Mouse (Mus musculus) thymus, postnatal 4 days (tissue): ENCODE results near the gene Uggt2.

Experiments used
- DNase-seq: peaks from one replicate; pipeline ENCODE4 v3.0.0; 2021

Gene Uggt2

DNA sequence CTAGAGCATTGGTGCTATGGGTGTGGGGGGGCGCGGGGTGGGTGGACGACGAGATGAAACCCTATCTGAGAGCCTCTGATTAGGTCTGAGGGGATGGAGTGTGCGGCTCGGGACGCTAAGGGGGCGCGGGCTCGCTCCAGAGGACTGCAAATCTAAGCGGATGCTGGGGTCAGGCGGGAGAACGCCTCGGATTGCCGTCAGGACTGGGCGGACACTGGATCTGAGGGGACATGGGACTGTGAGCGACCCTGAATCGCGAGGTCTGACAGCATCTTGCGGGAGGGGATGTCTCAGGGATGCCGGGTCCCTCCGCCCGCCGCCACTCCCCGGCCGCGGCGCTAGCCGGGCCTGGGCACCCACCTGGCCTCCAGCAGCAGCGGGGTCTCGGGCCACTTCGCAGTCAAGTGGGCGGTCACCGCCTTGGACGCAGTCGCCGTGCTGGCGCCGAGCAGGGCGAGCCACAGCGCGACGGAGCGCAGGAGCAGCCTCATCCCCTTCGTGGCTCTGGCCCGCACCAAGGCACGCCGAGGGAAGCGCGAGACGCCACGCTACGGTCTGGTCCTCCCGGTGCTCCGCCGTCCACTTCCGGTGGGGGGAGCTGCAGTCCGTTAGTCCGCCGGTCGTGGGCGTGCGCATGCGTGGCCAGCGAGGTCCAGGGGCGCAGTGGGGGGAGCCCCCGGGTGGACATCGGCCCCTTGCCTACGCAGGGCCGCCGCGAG is at the start of gene Uggt2:
TSS of gene Uggt2 (minus strand) at position 580 of the 719 bp plus-strand sequence.
- DNase-seq = peak; percentile 24

DNA sequence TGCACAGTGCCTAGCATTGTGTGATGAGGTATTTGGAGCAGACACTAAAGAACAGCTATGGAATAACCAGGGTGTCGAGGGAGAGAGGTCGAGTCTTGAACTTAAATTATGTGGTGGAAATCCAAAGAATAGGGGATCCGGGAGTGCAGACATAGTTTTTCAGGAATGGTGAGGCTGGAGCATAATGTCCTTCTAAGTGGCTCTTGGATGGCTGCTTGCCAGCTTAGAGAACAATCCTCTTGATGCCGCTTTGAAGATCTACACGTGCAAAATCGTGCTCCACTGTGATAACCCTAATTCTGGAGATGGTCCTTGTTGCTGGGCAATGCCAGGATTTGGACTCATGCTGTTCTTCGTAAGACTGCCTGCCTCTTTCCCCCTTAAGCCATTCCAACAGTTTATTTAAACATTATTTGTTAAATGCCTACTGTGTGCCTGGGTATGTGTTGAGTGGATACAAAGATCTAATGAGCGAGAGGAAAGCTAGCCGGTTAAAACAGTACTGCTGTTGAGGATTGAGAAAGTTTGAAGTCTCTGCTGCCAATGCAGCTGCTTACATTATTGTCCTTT is 40.2 kb upstream of the Uggt2 start:
- DNase-seq = no peak

DNA sequence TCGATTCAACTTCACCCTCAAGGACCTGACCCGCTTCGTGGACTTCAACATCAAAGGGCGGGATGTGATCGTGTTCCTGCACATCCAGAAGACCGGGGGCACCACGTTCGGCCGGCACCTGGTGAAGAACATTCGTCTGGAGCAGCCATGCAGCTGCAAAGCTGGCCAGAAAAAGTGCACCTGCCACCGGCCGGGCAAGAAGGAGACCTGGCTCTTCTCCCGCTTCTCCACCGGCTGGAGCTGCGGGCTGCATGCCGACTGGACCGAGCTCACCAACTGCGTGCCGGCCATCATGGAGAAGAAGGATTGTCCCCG is 39.5 kb upstream of the Uggt2 start:
- DNase-seq = no peak

DNA sequence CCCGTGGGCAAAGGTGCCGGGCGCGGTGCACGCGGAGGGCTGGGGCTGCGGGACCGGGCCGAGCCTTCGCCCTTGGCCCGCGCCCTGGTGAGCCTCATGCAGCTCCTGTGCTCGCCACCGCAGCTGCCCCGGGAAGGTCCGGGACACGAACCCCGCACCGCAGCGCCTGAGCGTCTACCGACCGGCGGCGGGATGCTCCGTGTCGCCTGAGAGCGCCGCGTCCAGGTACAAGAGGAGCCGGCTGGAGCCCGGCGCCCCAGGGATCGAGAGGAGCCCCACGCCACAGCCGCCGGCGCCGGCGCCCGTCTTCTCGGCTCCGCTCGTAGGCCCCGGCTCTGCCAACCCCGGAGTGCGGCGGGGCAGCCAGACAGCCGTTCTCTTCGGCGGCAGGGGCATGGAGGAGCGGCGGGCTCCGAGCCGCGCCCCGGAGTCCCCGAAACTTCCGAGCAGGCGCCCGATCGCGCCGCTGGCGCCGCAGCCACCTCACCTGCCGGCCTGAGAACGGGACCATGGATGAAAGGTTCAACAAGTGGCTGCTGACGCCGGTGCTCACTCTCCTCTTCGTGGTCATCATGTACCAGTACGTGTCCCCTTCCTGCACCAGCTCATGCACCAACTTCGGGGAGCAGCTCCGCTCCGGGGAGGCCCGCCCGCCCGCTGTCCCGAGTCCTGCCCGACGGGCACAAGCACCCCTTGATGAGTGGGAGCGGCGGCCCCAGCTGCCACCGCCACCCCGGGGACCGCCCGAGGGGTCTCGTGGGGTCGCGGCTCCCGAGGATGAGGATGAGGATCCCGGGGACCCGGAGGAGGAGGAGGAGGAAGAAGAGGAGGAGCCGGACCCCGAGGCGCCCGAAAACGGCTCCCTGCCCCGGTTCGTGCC is 38.9 kb upstream of the Uggt2 start, which contains the start of gene Hs6st3:
TSS of gene Hs6st3 (plus strand) at position 436 of the 880 bp plus-strand sequence.
- DNase-seq = peak; percentile 41

DNA sequence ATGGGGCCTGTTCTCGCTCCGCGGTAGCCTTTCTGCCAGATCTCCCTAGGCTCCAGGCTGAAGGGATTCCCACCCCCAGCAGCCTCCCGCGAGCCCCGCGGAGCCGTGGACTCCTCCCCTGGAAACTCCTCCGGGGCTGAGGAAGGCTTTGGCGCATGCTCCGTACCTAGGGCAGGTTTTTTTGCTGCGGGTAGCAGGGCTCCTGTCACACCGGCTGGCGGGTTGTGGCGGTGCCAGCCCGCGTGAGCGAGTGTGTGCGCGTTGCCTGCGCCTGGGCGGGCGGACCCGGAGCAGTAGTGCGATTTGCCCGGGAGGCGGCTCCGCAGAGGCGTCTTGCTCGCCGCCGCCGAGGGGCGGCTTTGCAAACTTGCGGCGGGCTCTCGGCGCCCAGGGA is 38.3 kb upstream of the Uggt2 start:
- peak; percentile 56 for DNase-seq

DNA sequence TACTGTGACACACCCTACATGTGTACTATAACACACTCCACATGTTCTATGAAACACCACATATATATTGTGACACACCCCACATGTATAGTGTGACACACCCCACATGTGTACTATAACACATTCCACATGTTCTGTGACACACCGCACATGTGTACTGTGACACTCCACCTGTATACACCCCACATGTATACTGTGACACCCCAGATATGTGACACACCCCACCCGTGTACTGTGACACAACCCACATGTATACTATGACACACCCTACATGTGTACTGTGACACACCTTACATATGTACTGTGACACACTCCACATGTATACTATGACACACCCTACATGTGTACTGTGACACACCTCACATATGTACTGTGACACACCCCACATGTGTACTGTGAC is 28.1 kb upstream of the Uggt2 start:
- DNase-seq = no peak

DNA sequence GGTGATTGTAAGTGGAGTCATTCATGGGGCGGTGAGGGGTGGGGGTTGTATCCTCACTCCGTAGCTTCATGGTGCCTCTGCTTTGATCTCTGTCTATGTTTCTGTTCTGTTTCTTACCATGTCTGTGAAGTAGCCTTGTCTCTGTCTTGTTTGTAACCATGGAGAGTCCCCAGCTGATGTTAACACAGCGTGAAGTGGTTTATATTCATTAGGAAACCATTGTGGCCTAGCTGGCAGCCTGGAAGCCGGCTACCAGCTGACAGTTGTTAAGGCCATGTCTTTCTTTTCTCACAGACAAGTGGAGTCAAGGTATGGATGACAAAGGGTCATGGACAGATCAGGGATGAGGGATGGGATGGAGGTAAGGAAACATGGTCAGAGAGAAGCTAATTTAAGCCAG is 26.6 kb upstream of the Uggt2 start:
- no peak for DNase-seq

DNA sequence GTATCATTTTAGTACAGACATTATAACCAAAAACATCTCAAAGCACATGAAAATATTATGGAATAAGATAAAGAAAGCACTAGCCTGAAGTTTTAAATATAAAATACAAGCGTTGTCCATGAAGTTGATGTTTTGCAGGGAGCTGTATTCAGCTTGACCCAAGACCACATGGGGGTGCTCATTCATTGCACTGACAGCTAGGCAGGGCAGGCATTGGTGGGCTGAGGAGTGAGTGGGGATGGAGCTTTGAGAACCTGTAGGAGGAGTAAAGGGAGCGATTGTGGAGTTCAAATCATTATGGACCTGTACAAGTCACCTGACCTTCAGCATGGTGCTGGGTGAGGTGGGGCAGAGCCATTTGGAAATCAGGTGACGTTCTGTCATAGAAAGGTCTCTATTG is 24.8 kb upstream of the Uggt2 start:
- no peak for DNase-seq

DNA sequence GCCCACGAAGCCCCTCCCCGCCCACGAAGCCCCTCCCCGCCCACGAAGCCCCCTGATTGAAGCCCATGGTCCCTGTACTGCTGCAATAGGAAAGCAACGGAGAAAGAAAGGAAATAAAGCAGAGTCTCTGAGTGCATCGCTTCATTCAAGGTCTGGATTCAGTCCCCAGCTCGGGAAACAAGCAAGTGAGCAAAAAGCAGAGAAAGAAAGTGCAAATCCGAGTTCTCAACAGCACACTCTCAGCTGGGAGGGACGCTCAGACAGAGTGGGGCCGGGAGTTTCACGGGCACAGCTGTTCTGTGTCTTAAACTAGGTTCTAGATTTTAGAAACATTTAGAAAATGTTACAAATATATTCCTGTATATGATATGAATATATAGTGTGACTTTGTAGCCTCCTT is 24.4 kb upstream of the Uggt2 start:
- no peak for DNase-seq

DNA sequence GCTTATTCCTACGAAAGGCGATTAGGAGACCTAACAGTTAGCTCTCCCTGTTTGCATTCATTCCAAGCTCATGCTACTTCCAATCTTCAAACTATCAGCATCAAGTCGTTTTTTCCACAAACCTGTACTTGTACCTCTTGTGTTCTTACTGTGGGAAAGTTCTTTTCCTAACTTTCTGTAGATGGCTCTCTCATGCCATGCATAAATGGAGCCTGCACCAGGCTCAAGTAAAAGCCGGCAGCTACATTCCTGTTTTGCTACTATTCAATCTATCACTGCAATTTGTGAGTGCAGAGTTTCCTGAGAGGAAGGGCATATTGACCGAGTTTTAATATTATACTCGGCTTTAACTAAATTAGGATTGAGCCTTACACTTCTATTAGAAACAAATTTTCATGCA is 13.3 kb upstream of the Uggt2 start:
- DNase-seq = no peak

DNA sequence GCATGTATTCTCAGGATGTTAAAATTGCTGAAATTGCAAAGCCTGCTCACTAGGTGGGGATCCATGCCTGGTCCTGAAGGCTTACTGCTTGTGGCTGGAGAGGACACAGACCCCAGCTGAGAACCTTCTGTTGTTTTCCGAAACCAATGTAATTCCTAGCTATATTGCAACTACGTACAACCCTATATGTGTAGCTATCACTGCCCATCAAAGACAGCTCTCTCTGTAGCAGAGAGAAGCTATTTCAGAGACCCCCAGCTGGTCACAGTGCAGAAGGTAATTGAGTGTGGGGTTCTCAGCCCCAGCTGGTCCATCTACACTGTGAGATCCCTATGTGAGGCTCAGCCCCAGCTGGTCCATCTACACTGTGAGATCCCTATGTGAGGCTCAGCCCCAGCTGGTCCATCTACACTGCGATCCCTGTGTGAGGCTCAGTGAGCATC is 10.6 kb upstream of the Uggt2 start:
- DNase-seq = no peak

DNA sequence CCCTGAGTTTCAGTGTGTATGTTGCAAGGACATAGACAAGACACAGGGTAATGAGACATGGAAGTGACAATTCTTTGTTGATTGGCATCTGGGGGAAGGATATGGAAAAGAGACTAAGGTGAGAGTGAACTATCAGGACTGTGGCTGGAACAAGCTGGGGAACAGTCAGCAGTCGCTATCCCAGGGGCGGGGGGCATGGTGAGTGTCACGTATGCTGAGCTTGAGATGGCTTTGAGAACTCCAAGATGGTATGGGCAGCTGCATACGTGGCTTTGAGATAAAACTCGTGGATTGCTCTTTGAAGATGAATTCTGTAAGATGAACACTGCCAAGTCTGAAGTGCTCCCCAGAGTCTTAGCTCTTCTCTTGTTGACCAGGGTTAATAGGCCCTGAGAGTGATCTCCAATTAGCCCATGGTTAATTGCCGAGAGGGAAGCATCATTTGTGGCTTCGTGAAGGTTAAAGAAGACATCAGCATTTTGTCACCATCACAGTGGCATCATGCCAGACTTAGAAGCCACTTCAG is 9.6 kb upstream of the Uggt2 start:
- DNase-seq = no peak

DNA sequence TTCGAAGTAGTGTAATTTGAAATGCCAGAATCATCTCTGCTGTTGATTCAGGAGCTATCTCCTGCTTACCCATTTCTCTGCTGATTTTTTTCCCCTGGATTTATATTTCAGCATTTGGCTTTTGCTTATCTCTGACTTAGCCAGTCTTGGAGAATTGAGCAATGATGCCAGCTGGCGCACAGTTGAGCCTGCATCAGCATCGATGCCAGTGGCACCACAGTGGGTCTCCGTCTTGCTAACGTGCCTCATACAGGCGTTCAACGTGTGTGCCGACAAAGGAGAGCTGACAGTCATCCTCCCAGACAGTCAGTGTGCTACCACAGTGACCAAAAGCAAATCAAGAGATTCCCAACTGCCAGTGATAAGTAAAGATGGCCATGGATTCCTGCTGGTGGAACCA is 8.4 kb upstream of the Uggt2 start:
- DNase-seq = no peak

DNA sequence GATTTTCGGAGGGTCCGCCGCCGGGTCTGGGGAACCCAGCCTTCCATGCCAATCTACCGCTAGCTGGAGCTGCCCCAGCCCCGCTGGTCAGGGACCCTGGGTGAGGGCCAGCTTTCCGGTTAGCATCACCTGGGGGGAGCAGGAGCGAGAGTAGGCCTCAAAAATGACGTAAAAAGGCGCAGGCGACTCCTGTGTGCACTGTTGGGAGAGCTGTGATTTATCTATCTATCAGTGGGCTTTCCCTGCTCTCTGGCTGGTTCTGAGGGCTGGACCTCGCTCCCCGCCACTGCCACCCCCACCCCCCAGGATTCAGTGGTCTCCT is 301 bp upstream of the Uggt2 start:
- DNase-seq = no peak

DNA sequence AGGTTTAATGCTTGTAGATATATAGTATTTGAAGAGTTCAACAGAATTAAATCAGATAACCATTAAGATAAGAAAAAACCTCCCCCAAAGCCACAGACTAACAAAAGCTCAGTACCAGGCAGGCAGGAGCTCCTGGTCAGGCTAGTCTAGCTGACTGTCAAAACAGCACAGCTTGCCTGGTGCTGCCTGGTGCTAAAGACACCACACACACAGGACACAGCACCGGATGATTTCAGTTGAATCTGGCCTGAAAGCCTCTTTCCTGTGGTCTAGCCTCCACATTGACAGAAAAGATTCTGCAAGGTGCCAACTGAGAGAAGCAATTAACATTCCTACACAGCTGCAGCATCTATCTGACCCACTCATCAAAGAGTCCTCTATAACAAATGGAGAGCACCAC is 37.4 kb downstream of the Uggt2 start:
- DNase-seq = no peak

DNA sequence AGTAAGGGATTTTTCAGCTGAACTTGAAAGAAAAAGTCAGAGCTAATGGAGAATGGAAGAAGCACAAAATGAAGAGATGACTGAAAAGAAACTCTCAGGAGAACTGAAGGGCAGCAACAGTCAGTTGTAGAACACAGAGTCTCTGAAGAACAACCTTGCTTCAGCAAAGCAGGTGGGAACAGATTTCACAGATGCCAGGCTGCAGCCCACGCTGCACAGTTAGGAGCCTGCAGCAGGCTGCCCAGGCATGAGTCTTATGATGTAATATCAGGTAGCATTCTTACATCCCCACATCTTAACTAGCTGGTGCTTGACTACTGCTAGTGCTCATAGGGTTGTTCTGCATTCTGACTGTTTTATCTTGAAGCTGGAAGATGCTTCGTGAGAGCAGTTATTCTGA is 38.5 kb downstream of the Uggt2 start:
- DNase-seq = no peak

DNA sequence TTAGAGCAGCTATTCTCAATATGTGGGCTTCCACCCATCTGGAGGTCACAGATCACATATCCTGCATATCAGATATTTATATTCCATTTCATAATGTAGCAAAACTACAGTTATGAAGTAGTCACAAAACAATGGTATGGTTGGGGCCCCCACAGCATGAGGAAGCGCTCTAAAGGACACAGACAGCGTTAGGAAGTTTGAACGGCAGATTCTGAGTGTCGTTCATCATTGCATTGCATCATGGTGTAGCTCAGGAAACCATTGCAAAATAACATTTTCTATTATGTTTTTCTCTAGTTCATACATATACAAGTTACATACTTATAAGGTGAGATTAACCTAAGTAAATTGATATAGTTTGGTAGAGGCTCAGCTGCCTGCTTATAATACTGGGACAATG is 42.2 kb downstream of the Uggt2 start:
- DNase-seq = no peak

DNA sequence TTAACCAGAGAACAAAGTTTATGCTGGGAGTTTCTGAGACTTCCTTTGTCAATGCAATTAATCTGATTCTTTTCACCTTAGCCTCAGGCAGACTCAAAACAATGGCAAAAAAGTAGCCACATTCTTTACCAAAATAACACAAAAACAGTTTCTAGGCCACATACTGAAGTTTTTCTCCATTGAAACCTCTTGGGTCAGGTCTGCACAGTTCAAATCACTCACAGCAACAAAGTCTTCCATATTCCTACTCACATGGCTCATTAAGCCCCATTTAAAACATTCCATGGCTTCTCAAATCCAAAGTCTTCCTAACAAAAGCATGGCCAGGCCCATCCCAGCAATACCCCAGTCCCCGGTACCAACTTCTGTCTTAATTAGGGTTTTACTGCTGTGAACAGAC is 46.3 kb downstream of the Uggt2 start:
- DNase-seq = no peak

DNA sequence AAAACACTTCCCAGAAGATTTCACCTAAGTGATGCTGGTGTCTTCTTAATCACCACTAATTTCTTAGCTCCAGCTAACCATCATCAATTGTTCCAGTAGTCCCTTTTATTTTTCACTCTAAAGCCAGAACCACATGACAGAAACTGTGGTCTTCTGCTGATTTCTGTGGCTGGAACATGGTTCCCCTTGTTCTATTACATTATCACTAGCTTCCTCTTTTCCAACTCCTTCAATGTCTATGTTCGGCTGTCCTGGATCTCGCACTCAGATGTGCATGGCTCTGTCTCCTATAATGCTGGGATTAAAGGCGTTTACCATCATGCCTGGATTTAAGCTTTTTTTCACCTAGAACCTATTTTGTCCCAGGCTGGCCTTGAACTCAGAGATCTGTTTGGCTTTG is 46.9 kb downstream of the Uggt2 start:
- no peak for DNase-seq

DNA sequence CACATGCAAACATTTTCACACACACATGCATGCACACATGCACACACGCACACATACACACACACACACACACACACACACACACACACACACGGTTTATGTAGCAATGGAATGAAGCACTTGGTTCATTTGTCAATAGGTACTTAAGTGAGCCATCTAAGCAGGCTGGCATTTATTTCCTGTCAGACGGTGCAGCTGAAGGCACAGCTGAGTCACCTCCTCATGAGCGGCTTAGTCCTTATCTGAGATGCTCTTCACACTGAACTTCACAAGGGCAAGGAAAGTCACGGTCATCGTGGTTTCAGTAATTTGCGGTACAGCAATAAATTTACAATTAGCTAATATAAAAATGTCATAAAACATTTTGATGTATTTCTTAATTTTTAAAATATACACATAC is 55.5 kb downstream of the Uggt2 start:
- no peak for DNase-seq

DNA sequence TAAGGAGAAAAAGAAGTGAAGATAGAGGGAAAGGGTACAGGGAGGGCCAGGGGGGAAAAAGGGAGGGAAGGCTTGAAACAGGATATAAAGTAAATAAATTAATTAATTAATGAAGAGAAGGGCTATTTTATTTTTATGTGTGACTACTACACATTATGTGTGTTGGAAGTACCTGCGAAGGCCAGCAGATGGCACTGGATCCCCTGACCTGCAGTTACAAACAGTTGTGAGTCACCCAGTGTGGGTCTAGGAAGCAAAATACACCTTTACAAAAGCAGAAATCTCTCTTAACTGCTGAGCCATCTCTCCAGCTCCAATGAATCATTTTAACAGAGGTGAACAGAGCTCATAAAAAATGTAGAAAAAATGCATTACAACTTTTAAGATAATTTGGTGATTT is 59.0 kb downstream of the Uggt2 start:
- DNase-seq = peak; percentile 66

DNA sequence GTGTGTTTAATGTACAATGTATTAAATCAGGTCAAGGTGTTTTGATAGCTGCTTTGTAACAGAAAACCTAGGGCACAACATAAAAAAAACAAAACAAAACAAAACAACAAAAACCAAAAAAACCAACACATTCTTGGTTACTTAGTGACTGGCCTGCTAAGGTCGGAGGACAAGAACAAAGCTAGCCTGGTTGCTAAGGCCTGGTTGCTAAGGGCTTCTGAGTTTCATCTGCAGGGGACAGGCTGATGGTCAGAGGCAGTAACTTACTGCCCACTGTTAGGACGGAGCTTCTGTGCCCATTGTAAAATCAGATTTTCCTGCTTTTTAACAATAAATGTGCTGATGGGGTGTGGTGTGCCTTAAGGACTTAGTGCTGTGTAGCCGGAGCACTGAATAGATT is 61.5 kb downstream of the Uggt2 start:
- no peak for DNase-seq

DNA sequence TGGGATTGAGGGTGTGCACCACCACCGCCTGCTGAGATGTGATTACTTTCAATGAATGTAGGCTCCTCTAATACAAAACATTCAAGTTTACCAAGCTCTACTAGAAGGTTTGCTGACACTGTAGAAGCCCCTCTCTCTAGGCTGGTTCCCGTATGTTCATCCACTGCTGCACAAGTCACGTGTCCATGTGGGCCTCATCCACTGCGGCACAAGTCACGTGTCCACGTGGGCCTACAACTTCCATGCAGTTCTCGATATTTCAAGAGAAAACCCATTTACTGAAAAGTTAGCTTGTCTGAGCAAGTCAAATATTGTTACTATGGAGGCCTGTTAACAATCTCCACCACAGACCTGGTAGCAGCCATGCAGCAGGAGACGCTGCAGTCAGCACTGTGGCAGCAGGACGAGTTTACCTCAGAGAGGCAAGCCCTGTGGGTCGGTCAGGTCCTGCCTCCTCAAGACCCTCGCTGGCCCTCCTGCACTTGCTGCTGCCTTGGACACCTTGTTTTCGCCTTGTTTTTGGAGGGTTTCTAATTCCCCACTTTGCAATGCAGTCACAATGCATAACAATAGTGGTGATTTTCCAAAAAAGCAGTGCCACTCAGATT is 62.0 kb downstream of the Uggt2 start:
- no peak for DNase-seq
